Mouse (Mus musculus) liver, postnatal 0 days (tissue): ENCODE results near the gene Olfr372. TPM values are rescaled to one million over a fixed set of nuclear protein-coding genes. Genes with fewer than 3 reads are reported as not detected.
A peak's percentile ranks its signal among the peaks of the same experiment; 100 is the strongest.
"Not testable (repeated sequence)": the region's sequence is repeated elsewhere in the genome, so short reads cannot be mapped to it uniquely, and the experiment has no call there.

ENCODE experiments used
- ATAC-seq: fragments of 200-750 bp; cut with Nextera tagmentation; 2 replicates; pipeline ENCODE4 v1.8.0; 2017; ENCODE audit warnings: mild to moderate bottlenecking, moderate library complexity
- DNase-seq: peaks from one replicate; pipeline ENCODE4 v3.0.0-alpha.2; 2016
- H3K27ac ChIP-seq: fragments of 300-500 bp; sonication (generic); 2 replicates; pipeline ENCODE4 v1.5.1; 2014; ENCODE audit warnings: antibody characterized with exemption, moderate library complexity, mild to moderate bottlenecking, low read depth
- H3K27me3 ChIP-seq: fragments of 300-500 bp; sonication (generic); 2 replicates; pipeline ENCODE4 v1.6.1; 2014; ENCODE audit warnings: low read length, control low read depth, mixed read lengths; ENCODE audit not compliant: insufficient read depth
- H3K36me3 ChIP-seq: fragments of 300-500 bp; sonication (generic); replicated peaks from 2 replicates; pipeline ENCODE4 v1.6.1; 2014; ENCODE audit warnings: mild to moderate bottlenecking, control low read depth, low read length, moderate library complexity, mixed read lengths; ENCODE audit not compliant: insufficient read depth
- H3K4me1 ChIP-seq: fragments of 300-500 bp; sonication (generic); 2 replicates; pipeline ENCODE4 v1.6.1; 2014; ENCODE audit warnings: antibody characterized with exemption, mild to moderate bottlenecking, control low read depth; ENCODE audit not compliant: insufficient read depth
- H3K4me2 ChIP-seq: fragments of 300-500 bp; sonication (generic); 2 replicates; pipeline ENCODE4 v1.6.1; 2014; ENCODE audit warnings: low read depth, mild to moderate bottlenecking, low read length, moderate library complexity, mixed read lengths
- H3K4me3 ChIP-seq: fragments of 300-500 bp; sonication (generic); 2 replicates; pipeline ENCODE4 v1.5.1; 2014; ENCODE audit warnings: low read depth, low read length
- H3K9ac ChIP-seq: fragments of 300-500 bp; sonication (generic); replicated peaks from 2 replicates; pipeline ENCODE4 v1.6.1; 2014; ENCODE audit warnings: mild to moderate bottlenecking, moderate library complexity
- H3K9me3 ChIP-seq: fragments of 300-500 bp; sonication (generic); 2 replicates; pipeline ENCODE4 v1.6.1; 2016; ENCODE audit warnings: mild to moderate bottlenecking, control low read depth, low read length, mixed read lengths
- CTCF ChIP-seq: sonication (generic); IDR thresholded peaks from 2 replicates; pipeline ENCODE4 v1.5.1; 2016; ENCODE audit warnings: antibody characterized with exemption, low read depth
- EP300 ChIP-seq: IDR thresholded peaks from 2 replicates; pipeline ENCODE4 v1.6.1; 2016; ENCODE audit warnings: antibody characterized with exemption, low read depth, mild to moderate bottlenecking
- WGBS: fragments of 180-500 bp; shearing (Covaris S2); extraction: QIAGEN DNeasy Blood & Tissue Kit; methylation state at CpG from one replicate; pipeline ENCODE4 v1.1.7; 2014; ENCODE audit not compliant: insufficient replicate concordance; 5-methylcytosine and 5-hydroxymethylcytosine counted together
- polyA plus RNA-seq: library from polyadenylated mRNA; unstranded; fragments of >200 nt; fragmentation: Nextera tagmentation; extraction: Ambion mirVana; gene quantifications from 2 replicates; pipeline ENCODE4 v1.2.1, GENCODE M21; 2015

Gene Olfr372
- polyA plus RNA-seq, 1 experiment from 2014 or later: not detected

GRCm38 (mm10) chr8:72099377-72100103 is 58.5 kb downstream of the Olfr372 start:
- H3K9me3 ChIP-seq, H3K4me2 ChIP-seq, H3K4me3 ChIP-seq, H3K36me3 ChIP-seq, H3K4me1 ChIP-seq, H3K9ac ChIP-seq, ATAC-seq, H3K27ac ChIP-seq, H3K27me3 ChIP-seq, DNase-seq: not testable (repeated sequence)
- 53% methylated on average over 6 of the region's 7 CpGs for WGBS

- H3K27ac ChIP-seq: no peak overlapping the region
- ATAC-seq: no peak
- H3K4me1 ChIP-seq: no peaks in the 10 kb centered on the region
- no peak overlapping the region for H3K4me2 ChIP-seq
- WGBS: 25% methylated on average over 4 of the region's 4 CpGs
- no peaks in the 10 kb centered on the region for H3K27me3 ChIP-seq
- no peaks in the 10 kb centered on the region for H3K36me3 ChIP-seq
- 0 out of 2 replicates have a peak, but pooled peaks cover 2% of the 10 kb centered on the region for H3K9me3 ChIP-seq
- no peak for DNase-seq
- TF ChIP-seq CTCF (peak; percentile 62), EP300 (no peak)
- no peak overlapping the region for H3K9ac ChIP-seq
- H3K4me3 ChIP-seq: no peak overlapping the region
Measured at GRCm38 (mm10) chr8:72105165-72105564, 64.1 kb downstream of the Olfr372 start.

- ATAC-seq (no peak), DNase-seq (no peak)
- WGBS: 87% methylated on average over 3 of the region's 3 CpGs
- TF ChIP-seq CTCF: no peak
- no peak for TF ChIP-seq EP300
- Histone ChIP-seq H3K36me3 (no peaks in the 10 kb centered on the region), H3K4me3 (no peak within 1 kb of the TSS), H3K9me3 (0 out of 2 replicates have a peak, but pooled peaks cover 2% of the 10 kb centered on the region), H3K9ac (no peak within 1 kb of the TSS), H3K27me3 (no peaks in the 10 kb centered on the region), H3K4me1 (no peaks in the 10 kb centered on the region), H3K27ac (no peak within 1 kb of the TSS; the same call in 1 of the 2 replicates), H3K4me2 (no peak within 1 kb of the TSS)
Measured at GRCm38 (mm10) chr8:72106740-72107139, 65.7 kb downstream of the Olfr372 start, which contains the start of gene Olfr374. Gene Olfr374, plus strand, starts transcription at chr8:72107040.

Other genes starting within 250 kb of the Olfr372 start
- gene Zfp709, start 159.2 kb upstream of the Olfr372 start, polyA plus RNA-seq: 1.8 and 1.9 TPM in 2 replicates
- gene Zfp882, start 132.6 kb upstream of the Olfr372 start, polyA plus RNA-seq: 0.54 and 0.61 TPM in 2 replicates
- 4.1 and 5.2 TPM in 2 replicates for gene Zfp617, start 132.6 kb upstream of the Olfr372 start, polyA plus RNA-seq
- gene Zfp961, start 90.2 kb upstream of the Olfr372 start, polyA plus RNA-seq: 5.0 and 5.6 TPM in 2 replicates
- gene Cyp4f18, start 31.6 kb upstream of the Olfr372 start, polyA plus RNA-seq: 4.8 and 5.8 TPM in 2 replicates
- 0.02 TPM in 1 of 2 replicates, not detected in the other for gene Olfr373, start 42.0 kb downstream of the Olfr372 start, polyA plus RNA-seq
- not detected in 2 replicates for gene Olfr374, start 65.8 kb downstream of the Olfr372 start, polyA plus RNA-seq
- 80.0 and 86.6 TPM in 2 replicates for gene Tpm4, start 93.8 kb downstream of the Olfr372 start, polyA plus RNA-seq
- gene Rab8a, start 120.0 kb downstream of the Olfr372 start, polyA plus RNA-seq: 57.3 and 58.1 TPM in 2 replicates
- gene Hsh2d, start 148.4 kb downstream of the Olfr372 start, polyA plus RNA-seq: 0.59 and 0.68 TPM in 2 replicates
- gene Cib3, start 171.6 kb downstream of the Olfr372 start, polyA plus RNA-seq: not detected in 2 replicates
- gene Gm11034, start 172.4 kb downstream of the Olfr372 start, polyA plus RNA-seq: not detected in 2 replicates
- 27.5 and 28.4 TPM in 2 replicates for gene Fam32a, start 178.5 kb downstream of the Olfr372 start, polyA plus RNA-seq
- gene Ap1m1, start 198.8 kb downstream of the Olfr372 start, polyA plus RNA-seq: 40.7 and 41.7 TPM in 2 replicates